Mouse (Mus musculus) liver, embryonic 16.5 days (tissue): ENCODE data around the gene Trappc6a. TPM values are rescaled to one million over a fixed set of nuclear protein-coding genes. Genes with fewer than 3 reads are reported as not detected.

ENCODE experiments used
- ATAC-seq: fragments of 200-750 bp; cut with Nextera tagmentation; 2 replicates; pipeline ENCODE4 v1.8.0; 2017; ENCODE audit warnings: low read depth, mild to moderate bottlenecking, moderate number of reproducible peaks, moderate library complexity
- H3K27ac ChIP-seq: fragments of 300-500 bp; sonication (generic); 2 replicates; pipeline ENCODE4 v1.5.1; 2014; ENCODE audit warnings: mild to moderate bottlenecking, low read length
- H3K27me3 ChIP-seq: fragments of 300-500 bp; sonication (generic); 2 replicates; pipeline ENCODE4 v1.6.1; 2014; ENCODE audit warnings: low read depth, low read length, mixed read lengths; ENCODE audit not compliant: control insufficient read depth, insufficient read depth
- H3K36me3 ChIP-seq: fragments of 300-500 bp; sonication (generic); 2 replicates; pipeline ENCODE4 v1.6.1; 2014; ENCODE audit warnings: mild to moderate bottlenecking; ENCODE audit not compliant: control insufficient read depth, insufficient read depth
- H3K4me1 ChIP-seq: fragments of 300-500 bp; sonication (generic); 2 replicates; pipeline ENCODE4 v1.6.1; 2014; ENCODE audit warnings: low read depth, low read length, mixed read lengths; ENCODE audit not compliant: control insufficient read depth
- H3K4me2 ChIP-seq: fragments of 300-500 bp; sonication (generic); 2 replicates; pipeline ENCODE4 v1.6.1; 2014; ENCODE audit warnings: low read depth, low read length, mixed read lengths
- H3K4me3 ChIP-seq: fragments of 300-500 bp; sonication (generic); 2 replicates; pipeline ENCODE4 v1.5.1; 2014; ENCODE audit warnings: low read depth, mild to moderate bottlenecking, low read length
- H3K9ac ChIP-seq: fragments of 300-500 bp; sonication (generic); 2 replicates; pipeline ENCODE4 v1.6.1; 2014; ENCODE audit warnings: low read depth, low read length
- H3K9me3 ChIP-seq: fragments of 300-500 bp; sonication (generic); replicated peaks from 2 replicates; pipeline ENCODE4 v1.6.1; 2016; ENCODE audit warnings: low read length; ENCODE audit not compliant: control insufficient read depth
- WGBS: fragments of 180-500 bp; shearing (Covaris S2); extraction: QIAGEN DNeasy Blood & Tissue Kit; methylation state at CpG from one replicate; pipeline ENCODE4 v1.1.7; 2014; ENCODE audit not compliant: insufficient replicate concordance; 5-methylcytosine and 5-hydroxymethylcytosine counted together
- polyA plus RNA-seq: library from polyadenylated mRNA; unstranded; fragments of >200 nt; fragmentation: Nextera tagmentation; extraction: Ambion mirVana; gene quantifications from 2 replicates; pipeline ENCODE4 v1.2.1, GENCODE M21; 2015

The Trappc6a gene
- polyA plus RNA-seq, 1 experiment from 2014 or later, result 37.2 TPM

GRCm38 (mm10) chr7:19561765-19562642, 53.8 kb downstream of the Trappc6a start:
- Histone ChIP-seq H3K9ac (peak overlapping the region; percentile 95), H3K4me3 (peak overlapping the region; percentile 97), H3K27me3 (no peaks in the 10 kb centered on the region), H3K4me1 (peaks cover 65% of the 10 kb centered on the region), H3K9me3 (no peaks in the 10 kb centered on the region), H3K27ac (peak overlapping the region; percentile 96), H3K4me2 (peak overlapping the region; percentile 96), H3K36me3 (peaks cover 17% of the 10 kb centered on the region)
- peak; percentile 80 for ATAC-seq
- WGBS, result under 1% methylated on average over 102 of the region's 102 CpGs

GRCm38 (mm10) chr7:19562643-19563410, 54.6 kb downstream of the Trappc6a start, which contains the start of gene Ppp1r37:
Ppp1r37 (minus strand) TSS chr7:19563076.
- WGBS, result 4% methylated on average over 19 of the region's 19 CpGs
- Histone ChIP-seq H3K9ac (peak within 1 kb of the TSS; percentile 95), H3K4me1 (peaks cover 62% of the 10 kb centered on the region), H3K36me3 (peaks cover 17% of the 10 kb centered on the region), H3K4me3 (peak within 1 kb of the TSS; percentile 97), H3K27me3 (no peaks in the 10 kb centered on the region), H3K27ac (peak within 1 kb of the TSS; percentile 96), H3K4me2 (peak within 1 kb of the TSS; percentile 96), H3K9me3 (no peaks in the 10 kb centered on the region)
- ATAC-seq, result no peak

DNA sequence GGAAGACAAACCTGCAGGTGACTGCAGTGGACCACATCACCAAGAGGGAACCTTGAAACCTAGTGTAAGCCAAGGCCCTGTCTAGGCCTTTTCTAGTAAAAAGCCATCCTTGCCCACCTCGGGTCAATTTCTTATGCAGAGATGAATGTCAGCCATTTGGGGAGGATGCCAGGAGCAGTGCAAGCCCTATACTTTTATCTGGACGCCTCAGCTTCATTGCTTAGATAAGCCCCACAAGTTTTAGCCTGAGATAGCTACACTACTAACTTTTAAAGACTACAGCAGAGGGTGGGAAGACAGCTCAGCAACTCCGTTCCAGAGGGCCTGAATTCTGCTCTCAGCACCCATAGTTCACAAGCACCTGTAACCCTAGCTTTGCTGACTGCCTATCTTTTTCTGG, 55.7 kb downstream of the Trappc6a start:
- peak overlapping the region; percentile 97 for H3K4me3 ChIP-seq
- no peaks in the 10 kb centered on the region for H3K9me3 ChIP-seq
- H3K27ac ChIP-seq, result peak overlapping the region; percentile 96
- H3K4me2 ChIP-seq, result peak overlapping the region; percentile 96
- peak; percentile 79 for ATAC-seq
- H3K36me3 ChIP-seq, result peaks cover 17% of the 10 kb centered on the region
- peaks cover 52% of the 10 kb centered on the region for H3K4me1 ChIP-seq
- 25% methylated on average over 3 of the region's 3 CpGs for WGBS
- peak overlapping the region; percentile 95 for H3K9ac ChIP-seq
- H3K27me3 ChIP-seq, result no peaks in the 10 kb centered on the region

- Histone ChIP-seq H3K4me1 (peaks cover 47% of the 10 kb centered on the region), H3K27me3 (no peaks in the 10 kb centered on the region), H3K9ac (peak overlapping the region; percentile 23; the same call in 1 of the 2 replicates), H3K9me3 (no peaks in the 10 kb centered on the region), H3K4me3 (peak overlapping the region; percentile 97; the same call in 1 of the 2 replicates), H3K27ac (peak overlapping the region; percentile 96), H3K36me3 (peaks cover 17% of the 10 kb centered on the region), H3K4me2 (peak overlapping the region; percentile 96)
- no peak for ATAC-seq
- WGBS, result 82% methylated on average over 4 of the region's 4 CpGs
Measured at GRCm38 (mm10) chr7:19564455-19564854, 56.3 kb downstream of the Trappc6a start.

Other genes starting within 250 kb of the Trappc6a start
- gene Vasp, start 236.6 kb upstream of the Trappc6a start, polyA plus RNA-seq, result 32.8 and 33.0 TPM in 2 replicates
- gene Ppm1n, start 228.3 kb upstream of the Trappc6a start, polyA plus RNA-seq, result 0.11 TPM in 1 of 2 replicates, not detected in the other
- 2.9 and 4.1 TPM in 2 replicates for gene Rtn2, start 225.8 kb upstream of the Trappc6a start, polyA plus RNA-seq
- gene Fosb, start 198.3 kb upstream of the Trappc6a start, polyA plus RNA-seq, result not detected in 2 replicates
- gene Ercc1, start 163.6 kb upstream of the Trappc6a start, polyA plus RNA-seq, result 11.4 and 14.5 TPM in 2 replicates
- 6.8 TPM in 2 replicates for gene Cd3eap, start 148.9 kb upstream of the Trappc6a start, polyA plus RNA-seq
- gene Ppp1r13l, start 148.6 kb upstream of the Trappc6a start, polyA plus RNA-seq, result 0.57 and 0.85 TPM in 2 replicates
- 5.9 and 6.2 TPM in 2 replicates for gene Ercc2, start 126.4 kb upstream of the Trappc6a start, polyA plus RNA-seq
- 0.34 and 0.51 TPM in 2 replicates for gene Klc3, start 104.3 kb upstream of the Trappc6a start, polyA plus RNA-seq
- gene Ckm, start 103.6 kb upstream of the Trappc6a start, polyA plus RNA-seq, result 27.9 and 65.4 TPM in 2 replicates
- gene Mark4, start 49.6 kb upstream of the Trappc6a start, polyA plus RNA-seq, result 0.99 and 1.3 TPM in 2 replicates
- 0.54 and 0.55 TPM in 2 replicates for gene Exoc3l2, start 45.1 kb upstream of the Trappc6a start, polyA plus RNA-seq
- gene Bloc1s3, start within 50 bp of the Trappc6a start, polyA plus RNA-seq, result 0.65 and 0.72 TPM in 2 replicates
- not detected in 2 replicates for gene Nkpd1, start 9.4 kb downstream of the Trappc6a start, polyA plus RNA-seq
- 9.5 and 11.3 TPM in 2 replicates for gene Ppp1r37, start 54.7 kb downstream of the Trappc6a start, polyA plus RNA-seq
- gene Zfp296, start 68.9 kb downstream of the Trappc6a start, polyA plus RNA-seq, result 0.48 and 0.59 TPM in 2 replicates
- gene Gemin7, start 69.2 kb downstream of the Trappc6a start, polyA plus RNA-seq, result 71.1 and 74.2 TPM in 2 replicates
- gene Clasrp, start 96.1 kb downstream of the Trappc6a start, polyA plus RNA-seq, result 9.4 and 11.4 TPM in 2 replicates
- gene Relb, start 121.0 kb downstream of the Trappc6a start, polyA plus RNA-seq, result 1.5 and 1.7 TPM in 2 replicates
- 36.2 and 42.7 TPM in 2 replicates for gene Clptm1, start 156.6 kb downstream of the Trappc6a start, polyA plus RNA-seq
- 1,344 and 1,420 TPM in 2 replicates for gene Apoc2, start 169.5 kb downstream of the Trappc6a start, polyA plus RNA-seq
- gene Gm44805, start 173.0 kb downstream of the Trappc6a start, polyA plus RNA-seq, result 20.6 and 35.3 TPM in 2 replicates
- gene Apoc4, start 173.1 kb downstream of the Trappc6a start, polyA plus RNA-seq, result 405 and 488 TPM in 2 replicates
- 919 and 984 TPM in 2 replicates for gene Apoc1, start 184.3 kb downstream of the Trappc6a start, polyA plus RNA-seq
- gene Apoe, start 190.8 kb downstream of the Trappc6a start, polyA plus RNA-seq, result 3,720 and 4,229 TPM in 2 replicates
- gene Tomm40, start 207.0 kb downstream of the Trappc6a start, polyA plus RNA-seq, result 47.3 and 51.8 TPM in 2 replicates
- gene Nectin2, start 242.1 kb downstream of the Trappc6a start, polyA plus RNA-seq, result 12.9 and 15.8 TPM in 2 replicates